Mouse (Mus musculus) gastrocnemius, postnatal 4 days (tissue): ENCODE measurements around the gene Psmb1. TPM values are rescaled to one million over a fixed set of nuclear protein-coding genes. Genes with fewer than 3 reads are reported as not detected.
"Not testable (repeated sequence)": the region's sequence is repeated elsewhere in the genome, so short reads cannot be mapped to it uniquely, and the experiment has no call there.

Source experiments
- DNase-seq, 2 experiments: peaks; one replicate each; pipeline ENCODE4 v3.0.0; 2021 to 2022; ENCODE audit warnings: low spot score in 2 of 2, mixed read lengths in 2 of 2
- long read RNA-seq, 2 experiments: library from polyadenylated mRNA; stranded (forward); transcript quantifications; one replicate each; pipeline ENCODE4 v2.0.0; 2021
- total RNA-seq, 2 experiments: library from RNA; stranded (reverse); gene quantifications; 2 replicates each; pipeline ENCODE4 v1.2.3; 2021

Gene Psmb1
- total RNA-seq: 100 to 1,000 TPM; 156 TPM
- long read RNA-seq, experiment 1, transcript Psmb1-201 (6 exons, 1,758 nt): major isoform, 216 of 223 reads
- long read RNA-seq, experiment 1, partial matches to known transcripts: 5 of 223 reads
- long read RNA-seq, experiment 1, other reads (novel, unspliced or antisense): 0 of 223 reads
- long read RNA-seq, experiment 2, transcript Psmb1-201 (6 exons, 1,758 nt): major isoform, 193 of 198 reads
- long read RNA-seq, experiment 2, partial matches to known transcripts: 2 of 198 reads
- long read RNA-seq, experiment 2, other reads (novel, unspliced or antisense): 2 of 198 reads

- DNase-seq: peak; percentile 90 to 97
Measured at GRCm38 (mm10) chr17:15499656-15500394, at the start of gene Psmb1, which contains the start of gene Tbp. Gene Psmb1 (minus strand): TSS chr17:15499751. Gene Tbp (plus strand): TSS chr17:15499888.

DNA sequence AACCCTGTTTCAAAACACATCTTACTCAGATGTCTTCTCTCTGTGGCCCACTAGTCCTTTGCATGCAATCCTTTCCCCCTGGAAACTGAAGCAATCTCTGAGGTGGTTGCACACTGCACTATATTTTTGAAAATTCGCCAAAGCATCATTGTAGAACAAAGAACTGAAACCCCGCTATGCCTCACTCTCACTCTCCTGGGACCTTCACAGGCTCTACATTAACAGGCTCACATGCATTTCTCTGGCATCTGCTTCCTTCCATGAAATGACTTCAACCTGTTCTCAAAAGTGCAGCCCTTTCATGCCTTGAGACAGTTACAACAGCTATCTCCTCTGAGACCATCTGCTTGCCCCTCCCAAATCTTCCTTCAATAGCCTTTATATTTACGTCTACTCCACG lies 46.9 kb upstream of the Psmb1 start:
- no peak for DNase-seq

- DNase-seq: not testable (repeated sequence)
Measured at GRCm38 (mm10) chr17:15543868-15544267, 44.3 kb upstream of the Psmb1 start.

DNA sequence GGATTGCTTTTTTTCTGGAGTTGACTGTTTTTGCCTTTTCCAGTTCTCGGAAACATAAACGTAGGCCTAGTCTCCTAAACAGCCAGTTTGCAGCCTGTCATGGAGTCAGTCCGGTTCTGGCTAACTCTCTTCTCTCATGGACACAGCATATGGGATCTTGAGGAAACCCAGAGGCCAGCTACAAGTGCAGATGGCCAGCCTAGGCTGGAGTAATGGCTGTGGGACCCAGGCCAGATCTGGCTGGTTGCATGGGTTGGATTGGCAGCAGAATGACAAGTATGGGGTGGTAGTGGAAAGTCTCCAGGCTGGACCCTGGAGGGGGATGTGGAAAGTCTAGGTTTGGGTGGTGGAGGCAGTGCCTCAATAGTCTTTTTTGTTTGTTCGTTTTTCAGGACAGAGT lies 40.8 kb upstream of the Psmb1 start:
- no peak for DNase-seq

DNA sequence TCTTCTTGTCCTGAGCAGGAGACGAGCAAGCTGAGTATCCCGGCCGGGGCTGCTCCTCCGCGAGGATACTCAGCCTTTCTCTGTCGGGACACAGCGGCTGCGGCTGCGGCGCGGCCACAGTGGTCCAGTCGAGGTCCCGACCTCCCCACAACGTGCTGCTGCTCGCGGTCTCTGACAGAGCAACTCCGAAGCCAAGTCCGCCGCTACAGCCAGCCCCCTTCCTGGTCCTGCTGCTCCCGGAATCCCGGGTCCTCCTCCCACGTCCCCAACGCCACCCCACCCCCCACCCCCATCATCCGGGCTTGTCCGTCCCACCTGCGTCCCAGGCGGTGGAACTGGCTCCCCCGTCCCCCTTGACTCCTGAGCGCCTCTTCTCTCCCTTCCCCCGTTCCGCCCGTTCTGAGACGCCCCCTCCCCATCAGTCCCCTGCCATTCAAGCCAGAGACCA lies 36.9 kb upstream of the Psmb1 start:
- peak in 1 of 2 experiments; percentile 14 for DNase-seq

- no peak for DNase-seq
Measured at GRCm38 (mm10) chr17:15535943-15536342, 36.4 kb upstream of the Psmb1 start.

DNA sequence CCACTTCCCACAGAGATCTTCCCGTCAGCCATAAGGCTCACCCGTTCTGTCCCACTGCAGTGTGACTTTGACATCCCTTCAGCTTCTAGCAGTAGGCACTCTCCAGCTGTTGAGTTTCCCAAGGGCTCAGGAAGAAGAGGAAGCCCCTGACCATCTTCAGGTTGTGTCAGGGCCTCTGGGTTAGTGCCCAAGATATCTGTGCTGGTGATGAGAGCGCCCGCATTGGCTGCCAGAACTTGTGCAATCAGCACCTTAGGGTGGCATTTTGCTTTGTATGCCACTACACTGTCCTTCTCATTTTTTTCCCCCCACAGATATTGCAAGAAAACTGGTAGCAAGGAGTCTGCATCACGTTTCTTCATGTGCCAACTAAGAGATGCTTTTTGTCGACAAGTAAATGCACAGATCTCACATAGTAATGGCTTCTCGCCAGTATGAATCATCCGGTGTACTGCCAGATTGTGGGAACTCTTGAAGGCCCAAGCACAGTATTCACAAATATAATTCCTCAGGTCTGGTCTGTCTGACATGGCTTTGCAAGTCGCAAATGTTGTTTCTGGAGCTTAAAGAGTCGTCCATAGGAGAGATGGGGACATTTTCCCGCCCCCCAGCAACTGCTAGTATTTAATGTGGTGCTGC lies 35.7 kb upstream of the Psmb1 start:
- no peak for DNase-seq

GRCm38 (mm10) chr17:15530141-15530540 lies 30.6 kb upstream of the Psmb1 start:
- DNase-seq: no peak

GRCm38 (mm10) chr17:15528887-15529286 lies 29.3 kb upstream of the Psmb1 start:
- no peak for DNase-seq

GRCm38 (mm10) chr17:15527811-15528136 lies 28.2 kb upstream of the Psmb1 start:
- no peak for DNase-seq

GRCm38 (mm10) chr17:15526986-15527810 lies 27.6 kb upstream of the Psmb1 start, which contains the start of gene Pdcd2:
Gene Pdcd2 (minus strand): TSS chr17:15527301.
- DNase-seq: peak; percentile 90 to 96

DNA sequence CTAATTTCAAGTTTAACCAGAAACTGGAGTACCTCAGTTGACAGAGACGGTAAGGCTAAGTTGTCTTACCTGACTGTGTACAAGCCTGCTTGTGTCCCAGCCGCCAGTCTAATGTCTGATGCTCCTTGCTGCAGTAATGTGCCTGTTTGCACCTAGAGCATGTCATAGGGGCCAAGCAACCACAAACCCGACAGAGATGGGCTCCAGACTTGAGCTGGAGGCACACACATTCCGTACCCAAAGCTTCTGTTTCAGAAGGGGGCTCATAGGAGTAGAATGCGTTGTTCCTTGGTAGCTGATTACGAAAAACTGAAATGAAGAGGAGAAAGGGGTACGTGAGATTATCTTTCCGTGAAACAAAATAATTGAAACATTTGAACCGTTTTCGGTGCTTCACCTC lies 26.8 kb upstream of the Psmb1 start:
- no peak for DNase-seq

- DNase-seq: no peak
Measured at GRCm38 (mm10) chr17:15518766-15519165, 19.2 kb upstream of the Psmb1 start.

- no peak for DNase-seq
Measured at GRCm38 (mm10) chr17:15518186-15518585, 18.6 kb upstream of the Psmb1 start.

DNA sequence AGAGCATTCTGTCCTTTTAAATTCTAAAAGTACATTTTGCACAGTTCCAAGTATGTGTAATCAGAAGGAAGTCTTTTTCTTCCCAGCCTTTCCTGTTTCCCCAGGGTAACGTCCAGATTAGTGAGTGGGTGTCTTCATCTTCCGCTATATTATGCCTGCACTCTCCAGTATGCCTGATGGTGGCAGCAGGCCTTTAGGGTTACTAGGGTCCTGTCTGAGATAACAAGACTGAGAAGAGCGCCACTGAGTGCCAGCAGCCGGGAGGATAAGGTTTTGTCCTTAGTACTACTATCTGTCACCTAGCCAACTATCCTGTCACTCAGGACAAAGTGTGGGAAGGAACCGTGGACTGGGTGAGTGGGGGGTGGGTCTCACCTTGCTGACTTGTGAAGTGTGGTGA lies 18.2 kb upstream of the Psmb1 start:
- DNase-seq: no peak

GRCm38 (mm10) chr17:15510694-15511093 lies 11.1 kb upstream of the Psmb1 start:
- DNase-seq: no peak

- no peak for DNase-seq
Measured at GRCm38 (mm10) chr17:15498753-15499113, 818 bp downstream of the Psmb1 start.

GRCm38 (mm10) chr17:15497882-15498752 lies 1.4 kb downstream of the Psmb1 start:
- peak; percentile 92 to 95 for DNase-seq

GRCm38 (mm10) chr17:15490542-15490941 lies 9.0 kb downstream of the Psmb1 start:
- DNase-seq: no peak

DNA sequence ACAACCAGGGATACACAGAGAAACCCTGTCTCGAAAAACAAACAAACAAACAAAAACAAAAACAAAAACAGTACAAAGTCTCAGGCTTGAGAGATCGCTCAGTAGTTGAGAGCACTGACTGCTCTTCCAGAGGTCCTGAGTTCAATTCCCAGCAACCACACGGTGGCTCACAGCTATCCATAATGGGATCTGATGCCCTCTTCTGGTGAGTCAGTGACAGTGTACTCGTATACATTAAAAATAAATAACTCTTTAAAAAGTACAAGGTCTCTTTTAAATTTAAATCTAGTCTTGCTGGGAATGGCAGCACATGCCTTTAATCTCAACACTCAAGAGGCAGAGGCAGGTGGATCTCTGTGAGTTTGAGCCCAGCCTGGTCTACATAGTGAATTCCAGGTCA lies 26.9 kb downstream of the Psmb1 start:
- no peak for DNase-seq
